Mouse (Mus musculus) lung, embryonic 16.5 days (tissue): ENCODE measurements around the gene Snx30. TPM values are rescaled to one million over a fixed set of nuclear protein-coding genes. Genes with fewer than 3 reads are reported as not detected.

Source experiments
- ATAC-seq: fragments of 200-750 bp; cut with Nextera tagmentation; 2 replicates; pipeline ENCODE4 v1.8.0; 2017; ENCODE audit warnings: low read depth, mild to moderate bottlenecking, moderate library complexity
- H3K27ac ChIP-seq: fragments of 300-500 bp; sonication (generic); 2 replicates; pipeline ENCODE4 v1.5.1; 2014; ENCODE audit warnings: mild to moderate bottlenecking, control low read depth, low read length
- H3K27me3 ChIP-seq: fragments of 300-500 bp; sonication (generic); 2 replicates; pipeline ENCODE4 v1.6.1; 2014; ENCODE audit warnings: low read depth, low read length, mixed read lengths; ENCODE audit not compliant: control insufficient read depth, insufficient read depth
- H3K36me3 ChIP-seq: fragments of 300-500 bp; sonication (generic); 2 replicates; pipeline ENCODE4 v1.6.1; 2014; ENCODE audit warnings: low read length; ENCODE audit not compliant: control insufficient read depth, insufficient read depth
- H3K4me1 ChIP-seq: fragments of 300-500 bp; sonication (generic); replicated peaks from 2 replicates; pipeline ENCODE4 v1.6.1; 2014; ENCODE audit warnings: low read length, mixed read lengths; ENCODE audit not compliant: control insufficient read depth, insufficient read depth
- H3K4me2 ChIP-seq: fragments of 300-500 bp; sonication (generic); 2 replicates; pipeline ENCODE4 v1.6.1; 2014; ENCODE audit warnings: low read depth, low read length, control low read depth
- H3K4me3 ChIP-seq: fragments of 300-500 bp; sonication (generic); 2 replicates; pipeline ENCODE4 v1.5.1; 2014; ENCODE audit warnings: mild to moderate bottlenecking, low read length, control low read depth
- H3K9ac ChIP-seq: fragments of 300-500 bp; sonication (generic); 2 replicates; pipeline ENCODE4 v1.6.1; 2014; ENCODE audit warnings: low read length, control low read depth
- H3K9me3 ChIP-seq: fragments of 300-500 bp; sonication (generic); 2 replicates; pipeline ENCODE4 v1.6.1; 2016; ENCODE audit warnings: low read length; ENCODE audit not compliant: control insufficient read depth
- WGBS: fragments of 180-500 bp; shearing (Covaris S2); extraction: QIAGEN DNeasy Blood & Tissue Kit; methylation state at CpG from one replicate; pipeline ENCODE4 v1.1.7; 2014; 5-methylcytosine and 5-hydroxymethylcytosine counted together
- polyA plus RNA-seq: library from polyadenylated mRNA; unstranded; fragments of >200 nt; fragmentation: Nextera tagmentation; extraction: Ambion mirVana; gene quantifications from 2 replicates; pipeline ENCODE4 v1.2.1, GENCODE M21; 2015

Gene Snx30
- polyA plus RNA-seq, 1 experiment from 2014 or later, result 6.9 TPM

DNA sequence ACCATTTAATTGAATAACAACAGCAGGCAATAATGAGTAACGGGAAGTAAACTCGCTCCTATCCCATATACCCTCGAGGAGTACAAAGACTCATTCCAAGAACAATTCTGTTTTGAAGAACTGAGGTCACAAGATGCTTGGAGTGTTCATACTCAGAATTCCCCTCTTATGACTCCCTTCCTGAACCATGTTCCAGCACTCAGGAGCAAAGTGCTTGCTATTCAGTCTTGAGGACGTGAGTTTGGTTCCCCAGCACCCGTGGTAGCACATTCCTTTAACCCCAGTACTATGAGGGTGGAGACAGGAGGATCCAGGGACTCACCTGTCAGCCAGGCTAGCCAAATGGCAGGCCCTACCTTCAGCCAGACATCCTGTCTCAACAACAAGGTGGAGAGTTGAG lies 25.4 kb downstream of the Snx30 start:
- no peak overlapping the region for H3K9ac ChIP-seq
- H3K27ac ChIP-seq, result no peak overlapping the region
- peaks cover 2% of the 10 kb centered on the region for H3K36me3 ChIP-seq
- no peak overlapping the region for H3K4me3 ChIP-seq
- H3K4me2 ChIP-seq, result no peak overlapping the region
- peak; percentile 26 for ATAC-seq
- no peaks in the 10 kb centered on the region for H3K9me3 ChIP-seq
- no peaks in the 10 kb centered on the region for H3K27me3 ChIP-seq
- peaks cover 3% of the 10 kb centered on the region; the same call in 1 of the 2 replicates for H3K4me1 ChIP-seq
- 44% methylated on average over 5 of the region's 5 CpGs for WGBS

DNA sequence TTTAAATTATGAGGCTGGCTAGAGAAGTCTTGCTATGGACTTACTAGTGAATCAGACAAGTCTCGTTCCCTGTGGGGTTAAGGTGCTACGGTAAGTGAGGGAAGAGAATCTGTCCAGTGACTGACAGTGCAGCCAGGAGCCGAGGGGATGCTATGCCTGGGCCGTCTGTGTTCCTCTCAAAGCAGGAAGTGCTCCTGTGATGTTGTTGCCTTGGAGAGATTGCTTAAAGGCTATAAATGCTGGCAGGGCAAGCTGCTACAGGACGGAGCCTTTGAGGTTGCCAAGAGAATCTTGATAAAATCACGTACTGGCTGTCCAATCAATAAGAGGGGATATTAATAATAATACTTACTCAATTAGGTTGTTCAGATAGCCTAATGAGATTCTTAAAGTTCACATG lies 27.2 kb downstream of the Snx30 start:
- WGBS, result 55% methylated on average over 6 of the region's 6 CpGs
- no peaks in the 10 kb centered on the region for H3K27me3 ChIP-seq
- H3K36me3 ChIP-seq, result peaks cover 2% of the 10 kb centered on the region

DNA sequence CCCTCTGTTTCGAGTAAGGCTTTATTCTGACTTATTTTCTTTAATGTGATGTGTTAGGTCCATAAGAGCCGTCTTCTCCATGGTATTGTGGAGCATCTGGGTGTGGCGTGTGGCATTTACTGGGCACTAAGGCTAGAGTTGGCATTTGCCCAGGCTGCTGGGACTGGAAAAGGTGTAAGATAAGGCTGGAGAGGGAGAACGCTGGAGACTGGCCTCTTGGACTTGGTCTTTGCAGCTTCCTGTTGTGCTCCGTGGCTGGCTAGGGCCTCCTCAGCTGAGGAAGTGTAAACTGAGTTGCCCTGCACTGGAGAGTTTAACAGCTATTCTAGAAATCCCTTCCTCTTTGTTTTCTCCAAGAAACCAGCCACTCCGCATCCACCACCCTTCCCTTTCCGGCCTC lies 32.0 kb downstream of the Snx30 start:
- Histone ChIP-seq H3K9ac (no peak overlapping the region), H3K27me3 (no peaks in the 10 kb centered on the region), H3K27ac (peak overlapping the region; percentile 69), H3K9me3 (no peaks in the 10 kb centered on the region), H3K4me2 (no peak overlapping the region), H3K4me1 (peaks cover 16% of the 10 kb centered on the region), H3K4me3 (no peak overlapping the region), H3K36me3 (peaks cover 2% of the 10 kb centered on the region)
- ATAC-seq, result peak; percentile 44
- WGBS, result 50% methylated on average over 7 of the region's 7 CpGs

More for the DNA sequence above, 27.2 kb downstream of the Snx30 start:
- no peak for ATAC-seq
- H3K4me3 ChIP-seq, result no peak overlapping the region
- no peak overlapping the region for H3K9ac ChIP-seq
- no peak overlapping the region for H3K27ac ChIP-seq
- no peak overlapping the region for H3K4me2 ChIP-seq
- H3K4me1 ChIP-seq, result peaks cover 8% of the 10 kb centered on the region
- H3K9me3 ChIP-seq, result no peaks in the 10 kb centered on the region

DNA sequence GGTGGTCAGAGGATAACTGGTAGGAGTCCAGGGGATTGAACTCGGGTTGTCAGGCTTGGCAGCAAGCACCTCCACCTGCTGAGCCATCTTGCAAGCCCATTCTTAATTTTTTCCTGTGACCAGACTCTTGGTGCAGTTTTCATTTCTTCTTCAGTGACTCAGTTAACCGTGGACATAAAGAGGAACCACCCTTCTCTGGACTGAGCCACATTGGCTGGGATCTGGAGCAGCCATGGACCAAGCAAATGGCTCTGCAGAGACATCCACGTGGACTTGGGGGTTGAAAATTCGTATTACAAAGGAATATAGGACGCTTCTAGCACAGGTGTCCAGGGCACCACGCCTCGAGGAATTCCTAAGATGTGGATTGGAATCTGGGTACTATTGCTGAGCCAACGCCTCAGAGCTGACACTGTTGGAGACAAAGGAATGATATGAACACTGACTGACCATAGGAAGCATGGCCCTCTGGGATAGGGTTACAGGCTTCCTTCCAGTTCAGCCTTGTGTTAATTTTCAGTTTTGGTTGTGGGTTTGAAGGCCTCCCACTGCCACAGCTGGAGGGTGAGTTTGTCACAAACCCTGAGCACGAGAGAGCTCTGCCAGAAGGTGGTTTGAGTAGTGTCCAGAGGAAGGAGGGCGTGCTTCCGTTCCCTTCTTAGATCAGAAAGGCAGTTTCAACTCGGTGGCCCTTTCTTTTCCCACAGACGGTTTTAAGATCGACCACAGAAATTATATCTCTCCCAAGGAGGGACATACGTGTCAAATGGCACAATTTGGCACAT lies 39.0 kb downstream of the Snx30 start:
- Histone ChIP-seq H3K9ac (no peak overlapping the region), H3K36me3 (no peaks in the 10 kb centered on the region; the same call in 1 of the 2 replicates), H3K4me1 (peaks cover 12% of the 10 kb centered on the region), H3K27ac (no peak overlapping the region), H3K4me3 (no peak overlapping the region), H3K4me2 (no peak overlapping the region), H3K27me3 (no peaks in the 10 kb centered on the region), H3K9me3 (no peaks in the 10 kb centered on the region; the same call in 1 of the 2 replicates)
- no peak for ATAC-seq
- WGBS, result 71% methylated on average over 15 of the region's 15 CpGs

DNA sequence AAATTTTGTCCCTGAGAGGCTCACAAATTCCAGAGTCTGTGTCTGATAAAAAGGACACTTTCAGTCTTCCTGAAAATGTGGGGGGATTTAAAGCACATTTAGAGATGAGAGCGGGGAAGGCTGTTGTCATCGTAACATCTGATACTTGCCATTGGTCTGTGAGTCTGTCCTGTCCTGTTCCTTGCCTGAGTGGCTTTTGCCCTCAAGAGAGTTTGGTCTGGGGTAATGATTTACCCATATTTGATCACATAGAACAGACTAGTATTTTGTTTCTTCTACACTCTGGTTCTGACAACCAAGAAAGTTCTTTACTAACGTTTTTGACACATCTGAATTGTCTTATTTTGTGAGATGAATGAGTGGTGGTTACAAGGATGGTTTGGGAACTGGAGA lies 39.6 kb downstream of the Snx30 start:
- H3K4me3 ChIP-seq, result no peak overlapping the region
- no peak overlapping the region for H3K9ac ChIP-seq
- H3K9me3 ChIP-seq, result no peaks in the 10 kb centered on the region; the same call in 1 of the 2 replicates
- ATAC-seq, result no peak
- no peak overlapping the region for H3K27ac ChIP-seq
- 80% methylated on average over 3 of the region's 3 CpGs for WGBS
- no peak overlapping the region for H3K4me2 ChIP-seq
- H3K27me3 ChIP-seq, result no peaks in the 10 kb centered on the region
- H3K4me1 ChIP-seq, result peaks cover 14% of the 10 kb centered on the region
- no peaks in the 10 kb centered on the region; the same call in 1 of the 2 replicates for H3K36me3 ChIP-seq

DNA sequence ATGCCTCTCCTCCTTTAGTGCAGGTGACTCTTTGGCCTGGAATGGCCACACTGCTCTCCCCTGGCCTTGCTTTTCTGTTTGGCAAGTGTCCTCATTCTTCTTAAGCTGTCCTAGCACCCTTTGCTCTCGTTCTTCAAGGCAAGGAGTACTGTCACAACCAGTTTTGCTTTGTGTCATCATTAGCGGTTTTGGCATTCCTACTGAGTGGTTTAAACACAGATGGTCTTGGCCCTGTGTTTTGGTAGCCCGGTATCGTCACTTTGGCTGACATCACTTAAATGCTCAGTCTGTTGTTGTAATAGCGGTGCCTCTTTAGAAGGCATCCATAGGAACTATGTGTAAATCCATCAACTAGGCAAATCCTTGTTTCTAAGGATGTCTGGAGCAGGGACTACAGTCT lies 41.8 kb downstream of the Snx30 start:
- no peak overlapping the region for H3K4me2 ChIP-seq
- WGBS, result 79% methylated on average over 5 of the region's 5 CpGs
- no peak overlapping the region for H3K9ac ChIP-seq
- H3K27ac ChIP-seq, result no peak overlapping the region
- no peak overlapping the region for H3K4me3 ChIP-seq
- H3K36me3 ChIP-seq, result no peaks in the 10 kb centered on the region; the same call in 1 of the 2 replicates
- ATAC-seq, result no peak
- H3K4me1 ChIP-seq, result peaks cover 19% of the 10 kb centered on the region
- H3K9me3 ChIP-seq, result no peaks in the 10 kb centered on the region; the same call in 1 of the 2 replicates
- no peaks in the 10 kb centered on the region for H3K27me3 ChIP-seq

DNA sequence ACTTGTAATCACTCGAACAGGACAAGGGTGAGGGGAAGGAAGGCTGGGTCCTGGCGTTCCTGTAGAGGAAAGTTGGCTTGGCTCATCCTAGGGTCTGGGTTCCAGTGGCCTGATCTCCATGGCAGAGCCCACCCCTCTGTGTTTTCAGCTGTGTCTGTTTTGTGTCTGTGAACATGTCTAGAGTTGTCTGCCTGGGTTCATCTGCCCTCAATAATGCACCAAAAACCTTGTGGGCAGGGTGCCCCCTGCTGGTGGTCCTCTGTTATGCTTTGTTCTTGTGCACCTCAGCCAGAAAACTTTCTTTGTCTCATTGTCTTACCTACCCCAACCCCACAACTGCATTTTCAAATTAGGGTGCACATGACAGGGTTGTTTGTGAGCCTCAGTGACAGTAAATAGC lies 44.5 kb downstream of the Snx30 start:
- Histone ChIP-seq H3K9me3 (no peaks in the 10 kb centered on the region; the same call in 1 of the 2 replicates), H3K4me3 (no peak overlapping the region), H3K9ac (no peak overlapping the region), H3K27ac (no peak overlapping the region), H3K36me3 (no peaks in the 10 kb centered on the region; the same call in 1 of the 2 replicates), H3K4me1 (peaks cover 9% of the 10 kb centered on the region), H3K27me3 (no peaks in the 10 kb centered on the region), H3K4me2 (no peak overlapping the region)
- WGBS, result 72% methylated on average over 2 of the region's 2 CpGs
- peak; percentile 29; the same call in 1 of the 2 replicates for ATAC-seq

DNA sequence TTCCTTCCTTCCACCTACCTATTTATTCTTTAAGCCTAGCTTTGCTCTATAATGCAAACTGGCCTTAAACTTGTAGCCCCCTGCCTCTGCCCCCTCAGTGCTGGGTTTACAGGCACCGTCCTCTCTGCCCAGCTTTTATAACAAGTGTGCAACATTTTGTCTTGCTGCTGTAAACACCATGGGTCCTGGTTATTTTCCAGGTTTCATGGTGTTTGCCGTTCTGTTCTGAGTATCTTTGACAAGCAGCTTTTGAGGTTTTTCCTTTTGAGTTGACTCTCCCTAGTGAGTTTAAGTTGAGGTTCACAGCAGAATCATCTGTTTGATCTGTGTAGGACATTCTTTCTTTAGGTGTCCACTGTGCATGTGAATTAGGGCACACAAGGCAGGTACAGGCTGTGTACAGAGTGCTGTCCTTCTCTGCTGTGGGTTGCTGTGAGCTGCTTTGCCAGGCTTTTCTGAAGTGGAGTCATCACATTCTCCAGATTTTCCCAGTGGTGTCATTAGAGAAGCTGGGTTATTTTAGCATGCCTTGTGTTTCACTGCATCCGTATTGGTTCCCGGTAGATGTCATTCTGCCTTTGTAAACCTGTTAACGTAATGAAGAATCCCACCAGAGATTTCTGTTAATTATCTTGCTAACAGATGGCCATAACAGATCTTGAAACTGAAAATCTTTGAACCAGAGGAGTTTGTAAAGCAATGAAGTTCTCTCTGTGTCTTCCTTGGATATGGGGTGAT lies 45.4 kb downstream of the Snx30 start:
- ATAC-seq, result no peak
- H3K9me3 ChIP-seq, result no peaks in the 10 kb centered on the region; the same call in 1 of the 2 replicates
- no peak overlapping the region for H3K4me3 ChIP-seq
- no peaks in the 10 kb centered on the region; the same call in 1 of the 2 replicates for H3K36me3 ChIP-seq
- 73% methylated on average over 5 of the region's 5 CpGs for WGBS
- no peak overlapping the region for H3K9ac ChIP-seq
- H3K27ac ChIP-seq, result peak overlapping the region; percentile 65
- H3K4me1 ChIP-seq, result peaks cover 9% of the 10 kb centered on the region
- no peaks in the 10 kb centered on the region for H3K27me3 ChIP-seq
- no peak overlapping the region for H3K4me2 ChIP-seq

DNA sequence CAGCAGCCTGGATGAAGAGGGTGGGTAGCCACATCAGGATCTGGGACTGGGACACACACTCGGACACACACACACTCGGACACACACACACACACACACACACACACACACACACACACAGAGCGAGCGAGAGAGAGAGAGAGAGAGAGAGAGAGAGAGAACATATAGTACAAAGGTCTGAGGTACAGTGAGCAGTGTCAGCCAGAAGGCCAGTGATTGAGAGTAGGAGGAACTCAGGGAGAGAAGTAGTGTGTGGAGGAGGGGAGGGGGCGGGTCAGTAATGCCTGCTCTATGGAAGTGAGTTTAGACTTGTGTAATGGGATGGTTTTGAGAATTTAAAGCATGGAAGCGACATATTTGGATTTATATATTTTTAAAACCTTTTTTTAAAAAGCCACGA lies 47.5 kb downstream of the Snx30 start:
- Histone ChIP-seq H3K27me3 (no peaks in the 10 kb centered on the region), H3K4me1 (peaks cover 9% of the 10 kb centered on the region), H3K9me3 (no peaks in the 10 kb centered on the region), H3K9ac (no peak overlapping the region), H3K4me3 (no peak overlapping the region), H3K27ac (no peak overlapping the region), H3K36me3 (no peaks in the 10 kb centered on the region), H3K4me2 (no peak overlapping the region)
- 85% methylated on average over 7 of the region's 7 CpGs for WGBS
- no peak for ATAC-seq
